Mouse (Mus musculus): ENCODE data around the gene Slc40a1. TPM values are rescaled to one million over a fixed set of nuclear protein-coding genes. Genes with fewer than 3 reads are reported as not detected.
A peak's percentile ranks its signal among the peaks of the same experiment; 100 is the strongest.

The Slc40a1 gene
- polyA plus RNA-seq, 2 experiments = 43.8 to 121 TPM

DNA sequence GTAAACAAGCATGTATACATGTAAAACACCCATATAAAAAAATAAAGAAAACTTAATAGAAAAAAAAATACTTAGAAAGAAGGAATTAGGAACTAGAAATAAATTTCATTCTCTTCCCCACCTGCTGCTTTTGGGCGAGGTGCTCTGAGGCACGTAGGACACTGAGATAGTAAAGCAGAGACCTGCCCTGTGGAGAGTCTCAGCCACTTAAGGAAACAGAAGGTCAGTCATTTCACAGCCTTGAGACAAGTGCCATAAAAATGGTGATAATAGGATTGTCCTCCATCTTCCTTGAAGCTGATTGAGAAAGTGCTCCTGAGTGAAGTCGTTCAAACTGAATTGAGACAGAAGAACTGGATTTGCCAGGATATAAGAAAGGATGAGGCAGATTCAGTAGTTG, 48.9 kb downstream of the Slc40a1 start:
- Histone ChIP-seq H3K9ac (replicated peaks) (no peak overlapping the region), H3K4me1 (replicated peaks; ENCODE audit: control insufficient read depth in 2 of 2, insufficient read depth in 2 of 2, low read length in 1 of 2) (peaks cover 23 to 31% of the 10 kb centered on the region in 2 experiments), H3K9me3 (ENCODE audit: control insufficient read depth, low read length) (no peaks in the 10 kb centered on the region), H3K36me3 (replicated peaks; ENCODE audit: control insufficient read depth, insufficient read depth, low read depth) (no peaks in the 10 kb centered on the region), H3K27me3 (ENCODE audit: control insufficient read depth, insufficient read depth, low read length) (no peaks in the 10 kb centered on the region), H3K27ac (no peak overlapping the region), H3K4me3 (ENCODE audit: insufficient read depth in 1 of 2, low read depth in 2 of 2, low read length in 2 of 2) (no peak overlapping the region), H3K4me2 (ENCODE audit: low read depth) (no peak overlapping the region)
- ATAC-seq (ENCODE audit: insufficient read depth) (no peak), DNase-seq (ENCODE audit: low read depth in 3 of 3, low spot score in 3 of 3) (no peak)
- WGBS (ENCODE audit: insufficient replicate concordance) = 72% methylated on average over 3 of the region's 3 CpGs
- TF ChIP-seq EP300 (IDR thresholded peaks at IDR 0.05; ENCODE audit: low read depth) (no peak), CTCF (IDR thresholded peaks at IDR 0.05; ENCODE audit: low read depth) (no peak)

DNA sequence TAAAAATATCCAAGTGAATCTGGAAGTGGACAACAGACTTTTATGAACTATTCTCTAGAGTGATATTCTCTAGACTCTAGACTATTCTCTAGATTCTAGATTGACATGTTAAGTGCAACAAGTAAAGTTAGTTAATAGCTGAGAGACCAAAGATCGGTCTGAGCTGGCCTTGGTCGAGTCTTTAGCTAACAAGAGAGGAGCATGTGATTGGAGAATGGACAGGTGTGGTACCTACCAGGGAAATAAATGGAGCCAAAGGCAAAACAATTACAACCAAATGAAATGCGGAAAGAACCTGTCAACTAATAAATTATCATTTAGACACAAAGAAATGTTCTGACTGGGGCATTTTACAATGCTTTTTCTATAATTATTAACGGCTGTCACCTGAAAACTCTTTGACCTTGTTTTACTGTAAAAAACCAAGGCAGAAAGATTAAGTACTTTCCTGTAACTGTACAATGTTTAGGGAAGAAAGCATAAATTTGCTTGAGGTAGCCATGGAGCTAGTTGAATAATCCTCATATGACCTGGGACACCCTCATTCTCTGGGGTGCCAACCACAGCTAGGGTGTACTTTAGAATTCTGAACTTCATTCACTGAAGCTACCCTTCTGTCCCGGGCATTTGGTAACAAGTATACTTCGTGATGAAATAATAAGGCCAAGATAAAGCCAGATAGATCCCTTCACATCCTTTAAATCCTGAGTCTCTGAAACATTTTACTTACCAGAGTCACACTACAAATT, 49.7 kb downstream of the Slc40a1 start:
- DNase-seq (ENCODE audit: low read depth in 3 of 3, low spot score in 3 of 3) (no peak), ATAC-seq (ENCODE audit: insufficient read depth) (no peak)
- H3K9me3 ChIP-seq (ENCODE audit: control insufficient read depth, low read length) = no peaks in the 10 kb centered on the region
- no peaks in the 10 kb centered on the region for H3K36me3 ChIP-seq (replicated peaks; ENCODE audit: control insufficient read depth, insufficient read depth, low read depth)
- peaks cover 23 to 37% of the 10 kb centered on the region in 2 experiments for H3K4me1 ChIP-seq (replicated peaks; ENCODE audit: control insufficient read depth in 2 of 2, insufficient read depth in 2 of 2, low read length in 1 of 2)
- no peak overlapping the region for H3K4me2 ChIP-seq (ENCODE audit: low read depth)
- H3K4me3 ChIP-seq (ENCODE audit: insufficient read depth in 1 of 2, low read depth in 2 of 2, low read length in 2 of 2) = no peak overlapping the region
- no peak for TF ChIP-seq EP300 (IDR thresholded peaks at IDR 0.05; ENCODE audit: low read depth)
- 76% methylated on average over 6 of the region's 6 CpGs for WGBS (ENCODE audit: insufficient replicate concordance)
- no peak overlapping the region for H3K27ac ChIP-seq
- no peak overlapping the region for H3K9ac ChIP-seq (replicated peaks)
- no peaks in the 10 kb centered on the region for H3K27me3 ChIP-seq (ENCODE audit: control insufficient read depth, insufficient read depth, low read length)

- H3K4me2 ChIP-seq (ENCODE audit: low read depth) = peak overlapping the region; percentile 22
- no peaks in the 10 kb centered on the region for H3K27me3 ChIP-seq (ENCODE audit: control insufficient read depth, insufficient read depth, low read length)
- peaks cover 23 to 37% of the 10 kb centered on the region in 2 experiments for H3K4me1 ChIP-seq (replicated peaks; ENCODE audit: control insufficient read depth in 2 of 2, insufficient read depth in 2 of 2, low read length in 1 of 2)
- DNase-seq (ENCODE audit: low read depth in 3 of 3, low spot score in 3 of 3) = peak in 2 of 3 experiments; percentile 35 to 44
- ATAC-seq (ENCODE audit: insufficient read depth) = peak; percentile 85
- no peaks in the 10 kb centered on the region for H3K36me3 ChIP-seq (replicated peaks; ENCODE audit: control insufficient read depth, insufficient read depth, low read depth)
- H3K27ac ChIP-seq = peak overlapping the region; percentile 33; the same call in 1 of the 2 replicates
- 0 out of 2 replicates have a peak overlapping the region, but pooled peaks have one; percentile 23 for H3K9ac ChIP-seq (replicated peaks)
- 27% methylated on average over 2 of the region's 2 CpGs for WGBS (ENCODE audit: insufficient replicate concordance)
- TF ChIP-seq CTCF (IDR thresholded peaks at IDR 0.05; ENCODE audit: low read depth) (no peak), EP300 (IDR thresholded peaks at IDR 0.05; ENCODE audit: low read depth) (peak; percentile 68)
- H3K4me3 ChIP-seq (ENCODE audit: insufficient read depth in 1 of 2, low read depth in 2 of 2, low read length in 2 of 2) = no peak overlapping the region
- no peaks in the 10 kb centered on the region for H3K9me3 ChIP-seq (ENCODE audit: control insufficient read depth, low read length)
Measured at GRCm38 (mm10) chr1:45875640-45876039, 50.7 kb downstream of the Slc40a1 start.

GRCm38 (mm10) chr1:45873250-45873649, 53.1 kb downstream of the Slc40a1 start:
- ATAC-seq (ENCODE audit: insufficient read depth) = peak; percentile 82
- peaks cover 23 to 40% of the 10 kb centered on the region in 2 experiments for H3K4me1 ChIP-seq (replicated peaks; ENCODE audit: control insufficient read depth in 2 of 2, insufficient read depth in 2 of 2, low read length in 1 of 2)
- H3K27me3 ChIP-seq (ENCODE audit: control insufficient read depth, insufficient read depth, low read length) = no peaks in the 10 kb centered on the region
- peak; percentile 73 for TF ChIP-seq EP300 (IDR thresholded peaks at IDR 0.05; ENCODE audit: low read depth)
- TF ChIP-seq CTCF (IDR thresholded peaks at IDR 0.05; ENCODE audit: low read depth) = no peak
- DNase-seq (ENCODE audit: low read depth in 3 of 3, low spot score in 3 of 3) = peak; percentile 74 to 76 (median 75)
- H3K36me3 ChIP-seq (replicated peaks; ENCODE audit: control insufficient read depth, insufficient read depth, low read depth) = no peaks in the 10 kb centered on the region
- peak overlapping the region; percentile 55 for H3K27ac ChIP-seq
- H3K9me3 ChIP-seq (ENCODE audit: control insufficient read depth, low read length) = no peaks in the 10 kb centered on the region
- no peak overlapping the region for H3K9ac ChIP-seq (replicated peaks)
- H3K4me3 ChIP-seq (ENCODE audit: insufficient read depth in 1 of 2, low read depth in 2 of 2, low read length in 2 of 2) = no peak overlapping the region
- 18% methylated on average over 2 of the region's 2 CpGs for WGBS (ENCODE audit: insufficient replicate concordance)
- peak overlapping the region; percentile 35 for H3K4me2 ChIP-seq (ENCODE audit: low read depth)

- DNase-seq (ENCODE audit: low read depth in 3 of 3, low spot score in 3 of 3) = no peak
- 40% methylated on average over 3 of the region's 3 CpGs for WGBS (ENCODE audit: insufficient replicate concordance)
Measured at GRCm38 (mm10) chr1:45868479-45869137, 57.7 kb downstream of the Slc40a1 start.

More at GRCm38 (mm10) chr1:45868479-45869137, 57.7 kb downstream of the Slc40a1 start:
- no peaks in the 10 kb centered on the region for H3K9me3 ChIP-seq (ENCODE audit: control insufficient read depth, low read length)
- no peaks in the 10 kb centered on the region for H3K36me3 ChIP-seq (replicated peaks; ENCODE audit: control insufficient read depth, insufficient read depth, low read depth)
- H3K4me3 ChIP-seq (ENCODE audit: insufficient read depth in 1 of 2, low read depth in 2 of 2, low read length in 2 of 2) = no peak overlapping the region
- H3K27ac ChIP-seq = no peak overlapping the region
- no peak overlapping the region for H3K9ac ChIP-seq (replicated peaks)
- H3K4me1 ChIP-seq (replicated peaks; ENCODE audit: control insufficient read depth in 2 of 2, insufficient read depth in 2 of 2, low read length in 1 of 2) = peaks cover 3 to 22% of the 10 kb centered on the region in 2 experiments
- H3K27me3 ChIP-seq (ENCODE audit: control insufficient read depth, insufficient read depth, low read length) = no peaks in the 10 kb centered on the region
- no peak for ATAC-seq (ENCODE audit: insufficient read depth)
- H3K4me2 ChIP-seq (ENCODE audit: low read depth) = no peak overlapping the region
- TF ChIP-seq EP300 (IDR thresholded peaks at IDR 0.05; ENCODE audit: low read depth) (no peak), CTCF (IDR thresholded peaks at IDR 0.05; ENCODE audit: low read depth) (no peak)

Data from liver, embryonic 14.5 days (tissue).